Mouse (Mus musculus) WW6 (cell line): ENCODE results near the gene Rnf123.

Experiments used
- DNase-seq: peaks from one replicate; pipeline ENCODE4 v3.0.0-alpha.2; 2013; ENCODE audit warnings: low read depth, low spot score

Rnf123 gene

GRCm38 (mm10) chr9:108082988-108083431 is at the start of gene Rnf123:
Rnf123 (minus strand) TSS chr9:108083346.
- no peak for DNase-seq

GRCm38 (mm10) chr9:108132373-108132772 is 49.2 kb upstream of the Rnf123 start:
- no peak for DNase-seq

GRCm38 (mm10) chr9:108131502-108131901 is 48.4 kb upstream of the Rnf123 start:
- DNase-seq = no peak

- no peak for DNase-seq
Observed at GRCm38 (mm10) chr9:108129042-108129948, 46.1 kb upstream of the Rnf123 start.

GRCm38 (mm10) chr9:108128248-108128647 is 45.1 kb upstream of the Rnf123 start:
- DNase-seq = no peak

- DNase-seq = no peak
Observed at GRCm38 (mm10) chr9:108126436-108127180, 43.5 kb upstream of the Rnf123 start.

GRCm38 (mm10) chr9:108125731-108126130 is 42.6 kb upstream of the Rnf123 start:
- no peak for DNase-seq

GRCm38 (mm10) chr9:108123916-108124315 is 40.8 kb upstream of the Rnf123 start:
- no peak for DNase-seq

- DNase-seq = no peak
Observed at GRCm38 (mm10) chr9:108121170-108121969, 38.2 kb upstream of the Rnf123 start.

- DNase-seq = no peak
Observed at GRCm38 (mm10) chr9:108120671-108121070, 37.5 kb upstream of the Rnf123 start.

- no peak for DNase-seq
Observed at GRCm38 (mm10) chr9:108119891-108120411, 36.8 kb upstream of the Rnf123 start.

GRCm38 (mm10) chr9:108117143-108117542 is 34.0 kb upstream of the Rnf123 start:
- no peak for DNase-seq

GRCm38 (mm10) chr9:108115290-108116077 is 32.3 kb upstream of the Rnf123 start:
- no peak for DNase-seq

- DNase-seq = no peak
Observed at GRCm38 (mm10) chr9:108112719-108113340, 29.7 kb upstream of the Rnf123 start.

GRCm38 (mm10) chr9:108111593-108112121 is 28.5 kb upstream of the Rnf123 start:
- DNase-seq = no peak

- no peak for DNase-seq
Observed at GRCm38 (mm10) chr9:108111101-108111592, 28.0 kb upstream of the Rnf123 start.

- DNase-seq = no peak
Observed at GRCm38 (mm10) chr9:108110160-108110559, 27.0 kb upstream of the Rnf123 start.

GRCm38 (mm10) chr9:108107867-108108266 is 24.7 kb upstream of the Rnf123 start:
- DNase-seq = no peak

GRCm38 (mm10) chr9:108106090-108106489 is 22.9 kb upstream of the Rnf123 start:
- no peak for DNase-seq

GRCm38 (mm10) chr9:108105549-108105863 is 22.4 kb upstream of the Rnf123 start:
- DNase-seq = no peak
